Mouse (Mus musculus) olfactory bulb, adult 2 months (tissue): ENCODE measurements around the gene Abhd15. TPM values are rescaled to one million over a fixed set of nuclear protein-coding genes. Genes with fewer than 3 reads are reported as not detected.

Experiments used
- H3K27ac ChIP-seq: fragments of 200-500 bp; 2 replicates; pipeline ENCODE4 v1.5.1; 2012; ENCODE audit warnings: low read depth, low read length; ENCODE audit not compliant: insufficient read depth
- H3K4me1 ChIP-seq: fragments of 200-500 bp; 2 replicates; pipeline ENCODE4 v1.6.1; 2012; ENCODE audit warnings: low read length; ENCODE audit not compliant: control insufficient read depth, insufficient read depth
- H3K4me3 ChIP-seq: fragments of 200-500 bp; 2 replicates; pipeline ENCODE4 v1.5.1; 2012; ENCODE audit warnings: mild to moderate bottlenecking, low read depth, low read length, moderate library complexity; ENCODE audit not compliant: insufficient read depth
- CTCF ChIP-seq: fragments of 200-500 bp; IDR thresholded peaks from 2 replicates; pipeline ENCODE4 v1.5.1; 2012; ENCODE audit warnings: low read depth, mild to moderate bottlenecking, low read length, moderate library complexity; ENCODE audit not compliant: insufficient read depth
- POLR2A ChIP-seq: fragments of 200-500 bp; IDR thresholded peaks from 2 replicates; pipeline ENCODE4 v1.6.1; 2012; ENCODE audit warnings: mild to moderate bottlenecking, low read depth, low read length, moderate library complexity; ENCODE audit not compliant: insufficient read depth
- WGBS: fragments of 180-500 bp; shearing (Covaris S2); methylation state at CpG from one replicate; pipeline ENCODE4 v1.1.7; 2018; 5-methylcytosine and 5-hydroxymethylcytosine counted together
- polyA plus RNA-seq: library from polyadenylated mRNA; stranded (reverse); fragments of >200 nt; gene quantifications from 2 replicates; pipeline ENCODE4 v1.2.4, GENCODE M21; 2012; ENCODE audit warnings: low replicate concordance; ENCODE audit not compliant: missing spikeins, insufficient read depth, insufficient read length

The Abhd15 gene
- polyA plus RNA-seq, 1 experiment, result not detected

GRCm38 (mm10) chr11:77505291-77505980 lies 9.5 kb upstream of the Abhd15 start:
- no peak overlapping the region for H3K4me3 ChIP-seq
- H3K4me1 ChIP-seq, result peaks cover 21% of the 10 kb centered on the region
- WGBS, result 86% methylated on average over 22 of the region's 22 CpGs
- no peak for TF ChIP-seq CTCF
- TF ChIP-seq POLR2A, result no peak
- H3K27ac ChIP-seq, result no peak overlapping the region

DNA sequence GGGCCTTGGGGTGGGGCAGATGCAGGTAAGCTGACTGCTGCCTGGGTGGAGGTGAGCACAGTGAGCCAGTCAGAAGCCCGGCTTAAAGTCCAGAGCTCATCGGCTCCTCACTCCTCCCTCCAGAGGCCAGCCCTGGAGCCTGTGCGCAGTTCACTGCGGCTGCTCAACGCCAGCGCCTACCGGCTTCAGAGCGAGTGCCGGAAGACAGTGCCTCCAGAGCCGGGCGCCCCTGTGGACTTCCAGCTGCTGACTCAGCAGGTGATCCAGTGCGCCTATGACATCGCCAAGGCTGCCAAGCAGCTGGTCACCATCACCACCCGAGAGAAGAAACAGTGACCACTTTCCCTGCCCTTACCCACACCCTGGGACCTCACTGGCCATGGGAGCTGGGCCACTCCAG lies 8.6 kb upstream of the Abhd15 start:
- WGBS, result 79% methylated on average over 14 of the region's 14 CpGs
- H3K4me1 ChIP-seq, result peaks cover 15% of the 10 kb centered on the region
- H3K27ac ChIP-seq, result no peak overlapping the region
- H3K4me3 ChIP-seq, result no peak overlapping the region
- TF ChIP-seq CTCF (no peak), POLR2A (no peak)

- Histone ChIP-seq H3K4me1 (peaks cover 15% of the 10 kb centered on the region), H3K4me3 (no peak overlapping the region), H3K27ac (no peak overlapping the region)
- no peak; the same call in 1 of the 2 replicates for TF ChIP-seq CTCF
- no peak for TF ChIP-seq POLR2A
- 85% methylated on average over 6 of the region's 6 CpGs for WGBS
These were observed 8.0 kb upstream of the Abhd15 start for GRCm38 (mm10) chr11:77506941-77507340.

- Histone ChIP-seq H3K4me1 (peaks cover 16% of the 10 kb centered on the region), H3K27ac (no peak overlapping the region), H3K4me3 (no peak overlapping the region)
- 76% methylated on average over 4 of the region's 4 CpGs for WGBS
- TF ChIP-seq POLR2A (no peak), CTCF (0 out of 2 replicates have a peak, but pooled peaks have one; percentile 6)
These were observed 7.5 kb upstream of the Abhd15 start for GRCm38 (mm10) chr11:77507426-77507825.

DNA sequence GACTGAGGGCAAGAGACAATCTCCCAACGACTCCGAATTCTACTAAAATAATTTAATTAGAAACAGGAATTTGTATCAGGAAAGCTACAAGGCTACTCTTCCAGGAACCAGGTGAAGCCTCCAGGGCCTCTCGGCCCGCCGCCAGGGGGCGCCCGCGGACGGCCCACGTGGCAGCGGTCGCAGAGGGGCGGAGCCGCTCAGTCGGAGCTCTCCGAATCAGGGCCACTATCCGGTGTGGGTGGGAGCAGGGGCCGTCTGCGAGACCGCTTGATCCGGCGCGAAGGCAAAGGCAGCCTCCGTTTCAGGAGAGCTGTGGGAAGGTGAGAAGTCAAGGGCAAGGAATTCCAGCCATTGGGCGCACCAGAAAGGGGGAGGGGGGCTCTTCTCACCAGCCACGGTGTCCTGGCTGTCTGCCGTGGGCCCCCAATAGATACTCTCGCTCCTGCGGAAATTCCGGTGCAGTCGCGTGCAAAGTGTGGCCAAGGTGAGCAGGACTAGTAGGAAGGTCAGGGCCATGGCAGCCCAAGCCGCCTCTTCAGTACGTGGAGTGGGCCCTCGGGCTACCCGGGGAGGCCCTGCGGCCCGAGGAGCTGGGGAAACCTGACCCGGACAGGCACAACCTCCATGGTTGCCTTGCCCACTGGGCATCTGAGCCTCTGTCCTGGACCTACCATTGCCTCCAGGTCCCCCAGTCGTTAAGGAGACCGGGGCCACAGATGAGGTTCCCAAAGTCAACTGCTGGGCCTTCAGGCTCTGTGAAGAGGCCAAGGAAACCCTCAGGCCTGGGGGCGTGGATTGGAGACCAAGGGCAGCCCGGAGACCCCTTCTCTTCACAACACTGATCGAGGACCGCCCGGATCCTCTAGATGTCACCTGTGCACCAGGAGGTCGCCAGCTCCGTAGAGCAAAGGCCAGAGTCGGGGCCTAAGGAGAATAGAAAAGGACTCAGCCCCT lies 6.6 kb upstream of the Abhd15 start:
- peak overlapping the region; percentile 54 for H3K4me3 ChIP-seq
- peak; percentile 85 for TF ChIP-seq CTCF
- 0 out of 2 replicates have a peak, but pooled peaks have one; percentile 27 for TF ChIP-seq POLR2A
- 21% methylated on average over 49 of the region's 49 CpGs for WGBS
- peaks cover 22% of the 10 kb centered on the region for H3K4me1 ChIP-seq
- no peak overlapping the region for H3K27ac ChIP-seq

- no peak overlapping the region for H3K27ac ChIP-seq
- H3K4me1 ChIP-seq, result peaks cover 39% of the 10 kb centered on the region
- TF ChIP-seq CTCF (no peak), POLR2A (no peak)
- no peak overlapping the region for H3K4me3 ChIP-seq
- WGBS, result 88% methylated on average over 5 of the region's 5 CpGs
These were observed 3.6 kb upstream of the Abhd15 start for GRCm38 (mm10) chr11:77511336-77511735.

GRCm38 (mm10) chr11:77512891-77513810 lies 1.8 kb upstream of the Abhd15 start:
- Histone ChIP-seq H3K4me1 (peaks cover 38% of the 10 kb centered on the region), H3K4me3 (peak overlapping the region; percentile 81), H3K27ac (peak overlapping the region; percentile 16; the same call in 1 of the 2 replicates)
- 3% methylated on average over 81 of the region's 84 CpGs for WGBS
- TF ChIP-seq CTCF (no peak), POLR2A (no peak)

DNA sequence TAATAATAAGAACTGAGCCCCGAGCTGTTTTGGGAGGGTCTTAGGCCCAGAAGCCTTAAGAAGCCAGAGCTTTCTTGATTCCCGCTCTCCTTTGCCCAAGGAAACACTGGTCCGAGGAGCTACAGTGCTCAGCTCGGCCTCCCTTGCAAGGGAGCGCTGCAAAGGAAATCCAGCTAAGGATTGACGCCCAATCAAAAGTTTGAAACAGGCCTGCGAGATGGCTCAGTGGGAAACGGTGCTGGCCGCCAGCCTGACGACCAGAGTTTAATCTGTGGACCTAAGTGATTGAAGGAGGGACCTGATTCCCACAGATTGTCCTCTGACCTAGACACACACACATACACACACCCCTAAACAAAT lies 1.1 kb upstream of the Abhd15 start:
- peak overlapping the region; percentile 43 for H3K4me3 ChIP-seq
- WGBS, result 45% methylated on average over 10 of the region's 10 CpGs
- TF ChIP-seq POLR2A (no peak), CTCF (no peak)
- no peak overlapping the region for H3K27ac ChIP-seq
- H3K4me1 ChIP-seq, result peaks cover 31% of the 10 kb centered on the region
